Mouse (Mus musculus): ENCODE measurements around the gene Map3k1. TPM values are rescaled to one million over a fixed set of nuclear protein-coding genes. Genes with fewer than 3 reads are reported as not detected.
A peak's percentile ranks its signal among the peaks of the same experiment; 100 is the strongest.

Gene Map3k1
- polyA plus RNA-seq, 1 experiment from 2014 or later = 19.3 TPM

GRCm38 (mm10) chr13:111789420-111790065 is 19.2 kb downstream of the Map3k1 start:
- no peak overlapping the region for H3K9ac ChIP-seq (ENCODE audit: low read depth, low read length)

DNA sequence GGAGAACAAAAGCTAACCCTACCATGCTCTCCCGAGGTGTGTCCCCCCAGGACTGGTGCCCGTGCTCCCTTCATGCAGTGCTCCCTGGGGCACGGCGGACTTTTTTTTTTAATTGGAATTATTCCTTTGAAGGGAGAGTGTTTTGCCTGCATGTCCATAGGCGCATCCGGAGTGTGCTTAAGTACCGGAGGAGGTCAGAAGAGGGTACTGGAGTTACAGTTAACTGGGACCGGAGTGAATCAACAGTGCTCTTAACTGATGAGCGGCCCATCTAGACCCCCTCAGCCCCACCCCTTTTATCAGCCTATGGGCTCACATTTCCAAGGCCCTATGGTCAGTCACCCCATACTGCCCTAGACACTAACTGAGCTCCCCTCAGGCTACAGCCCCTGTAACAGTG is 19.9 kb downstream of the Map3k1 start:
- Histone ChIP-seq H3K4me2 (peak overlapping the region; percentile 60), H3K9me3 (replicated peaks; ENCODE audit: control insufficient read depth, low read length) (no peaks in the 10 kb centered on the region), H3K27ac (ENCODE audit: low read depth, low read length) (peak overlapping the region; percentile 24; the same call in 1 of the 2 replicates), H3K4me3 (ENCODE audit: low read depth, low read length) (peak overlapping the region; percentile 8; the same call in 1 of the 2 replicates), H3K9ac (ENCODE audit: low read depth, low read length) (no peak overlapping the region), H3K27me3 (ENCODE audit: control insufficient read depth, insufficient read depth, low read length) (no peaks in the 10 kb centered on the region), H3K36me3 (ENCODE audit: control insufficient read depth, insufficient read depth, low read length) (no peaks in the 10 kb centered on the region), H3K4me1 (ENCODE audit: control insufficient read depth, insufficient read depth, low read length) (peaks cover 49% of the 10 kb centered on the region)
- WGBS (ENCODE audit: insufficient replicate concordance) = 54% methylated on average over 9 of the region's 9 CpGs
- ATAC-seq (replicated peaks; ENCODE audit: insufficient number of reproducible peaks, low FRiP score, low TSS enrichment) = peak; percentile 27; the same call in 1 of the 2 replicates

More at GRCm38 (mm10) chr13:111789420-111790065, 19.2 kb downstream of the Map3k1 start:
- Histone ChIP-seq H3K4me3 (ENCODE audit: low read depth, low read length) (no peak overlapping the region), H3K9me3 (replicated peaks; ENCODE audit: control insufficient read depth, low read length) (no peaks in the 10 kb centered on the region), H3K36me3 (ENCODE audit: control insufficient read depth, insufficient read depth, low read length) (no peaks in the 10 kb centered on the region), H3K27me3 (ENCODE audit: control insufficient read depth, insufficient read depth, low read length) (no peaks in the 10 kb centered on the region), H3K27ac (ENCODE audit: low read depth, low read length) (no peak overlapping the region), H3K4me1 (ENCODE audit: control insufficient read depth, insufficient read depth, low read length) (peaks cover 49% of the 10 kb centered on the region), H3K4me2 (0 out of 2 replicates have a peak overlapping the region, but pooled peaks have one; percentile 0)
- WGBS (ENCODE audit: insufficient replicate concordance) = 41% methylated on average over 9 of the region's 9 CpGs
- peak; percentile 4; the same call in 1 of the 2 replicates for ATAC-seq (replicated peaks; ENCODE audit: insufficient number of reproducible peaks, low FRiP score, low TSS enrichment)

DNA sequence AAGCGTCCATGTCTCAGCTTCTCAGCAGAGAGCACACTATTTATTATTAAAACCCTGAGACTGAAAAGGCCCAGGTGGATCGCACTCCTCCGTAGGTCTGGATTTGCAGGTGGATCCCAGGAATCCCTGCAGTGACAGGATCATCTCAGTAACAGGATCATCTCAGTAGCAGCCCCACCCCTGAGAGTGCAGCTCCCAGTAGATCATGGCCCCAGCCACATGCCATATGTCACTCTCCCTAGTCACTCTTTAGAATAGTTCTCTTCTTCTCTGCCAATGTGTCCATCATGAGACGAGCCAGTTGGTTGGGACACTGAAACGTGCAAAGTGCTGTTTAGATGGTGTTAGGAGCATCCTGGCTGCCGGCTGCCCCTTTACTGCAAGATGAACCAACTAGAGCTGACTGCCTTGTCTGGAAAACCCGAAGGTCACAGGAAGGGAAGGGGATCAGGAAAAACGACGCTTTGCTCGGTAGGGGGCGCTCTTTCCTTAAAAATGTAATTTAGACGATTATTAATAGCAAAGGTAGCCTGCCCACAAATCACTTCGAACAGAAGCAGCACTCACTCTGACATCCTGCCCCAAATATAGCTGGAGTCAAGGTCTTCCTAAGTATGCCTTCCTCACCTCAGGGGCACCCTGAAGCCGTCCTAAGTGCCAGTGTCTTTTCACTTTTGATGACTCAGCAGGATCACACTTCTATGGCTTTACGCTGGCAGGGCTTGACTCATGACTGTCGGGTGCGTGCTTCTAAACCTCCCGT is 20.8 kb downstream of the Map3k1 start:
- no peak overlapping the region for H3K27ac ChIP-seq (ENCODE audit: low read depth, low read length)
- H3K9ac ChIP-seq (ENCODE audit: low read depth, low read length) = no peak overlapping the region
- 29% methylated on average over 18 of the region's 18 CpGs for WGBS (ENCODE audit: insufficient replicate concordance)
- peaks cover 49% of the 10 kb centered on the region for H3K4me1 ChIP-seq (ENCODE audit: control insufficient read depth, insufficient read depth, low read length)
- no peaks in the 10 kb centered on the region for H3K27me3 ChIP-seq (ENCODE audit: control insufficient read depth, insufficient read depth, low read length)
- peak overlapping the region; percentile 60 for H3K4me2 ChIP-seq
- H3K4me3 ChIP-seq (ENCODE audit: low read depth, low read length) = peak overlapping the region; percentile 8
- ATAC-seq (replicated peaks; ENCODE audit: insufficient number of reproducible peaks, low FRiP score, low TSS enrichment) = no peak
- no peaks in the 10 kb centered on the region for H3K9me3 ChIP-seq (replicated peaks; ENCODE audit: control insufficient read depth, low read length)
- no peaks in the 10 kb centered on the region for H3K36me3 ChIP-seq (ENCODE audit: control insufficient read depth, insufficient read depth, low read length)

- Histone ChIP-seq H3K4me1 (ENCODE audit: control insufficient read depth, insufficient read depth, low read length) (peaks cover 38% of the 10 kb centered on the region), H3K27ac (ENCODE audit: low read depth, low read length) (no peak overlapping the region), H3K36me3 (ENCODE audit: control insufficient read depth, insufficient read depth, low read length) (no peaks in the 10 kb centered on the region), H3K4me2 (no peak overlapping the region), H3K27me3 (ENCODE audit: control insufficient read depth, insufficient read depth, low read length) (no peaks in the 10 kb centered on the region), H3K4me3 (ENCODE audit: low read depth, low read length) (no peak overlapping the region), H3K9ac (ENCODE audit: low read depth, low read length) (no peak overlapping the region), H3K9me3 (replicated peaks; ENCODE audit: control insufficient read depth, low read length) (no peaks in the 10 kb centered on the region)
- ATAC-seq (replicated peaks; ENCODE audit: insufficient number of reproducible peaks, low FRiP score, low TSS enrichment) = no peak
- WGBS (ENCODE audit: insufficient replicate concordance) = 89% methylated on average over 7 of the region's 7 CpGs
These were observed 22.2 kb downstream of the Map3k1 start for GRCm38 (mm10) chr13:111786584-111786983.

DNA sequence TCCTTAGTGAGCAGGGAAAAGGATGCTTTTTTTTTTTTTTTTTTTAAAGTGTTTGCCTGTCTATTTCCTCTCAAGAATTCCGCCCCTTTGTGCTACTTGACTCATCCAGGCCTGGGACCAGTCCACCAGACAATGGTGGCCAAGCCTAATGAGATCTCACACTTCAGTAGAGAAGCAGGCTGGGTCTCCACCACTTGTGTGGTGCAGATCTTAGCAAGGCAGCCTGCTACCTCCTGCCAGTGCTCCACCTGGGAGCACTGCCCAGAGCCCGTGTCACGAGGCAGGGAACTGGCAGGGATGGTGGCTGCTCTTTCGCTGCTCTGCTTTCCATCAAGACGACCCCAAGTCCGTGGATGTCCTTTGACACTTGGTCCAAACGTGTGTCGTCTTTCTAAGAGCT is 25.3 kb downstream of the Map3k1 start:
- no peak for ATAC-seq (replicated peaks; ENCODE audit: insufficient number of reproducible peaks, low FRiP score, low TSS enrichment)
- H3K9me3 ChIP-seq (replicated peaks; ENCODE audit: control insufficient read depth, low read length) = no peaks in the 10 kb centered on the region
- no peak overlapping the region for H3K4me3 ChIP-seq (ENCODE audit: low read depth, low read length)
- no peaks in the 10 kb centered on the region for H3K36me3 ChIP-seq (ENCODE audit: control insufficient read depth, insufficient read depth, low read length)
- WGBS (ENCODE audit: insufficient replicate concordance) = 51% methylated on average over 8 of the region's 8 CpGs
- H3K4me1 ChIP-seq (ENCODE audit: control insufficient read depth, insufficient read depth, low read length) = peaks cover 18% of the 10 kb centered on the region
- H3K27ac ChIP-seq (ENCODE audit: low read depth, low read length) = no peak overlapping the region
- H3K27me3 ChIP-seq (ENCODE audit: control insufficient read depth, insufficient read depth, low read length) = no peaks in the 10 kb centered on the region
- H3K9ac ChIP-seq (ENCODE audit: low read depth, low read length) = no peak overlapping the region
- no peak overlapping the region for H3K4me2 ChIP-seq

DNA sequence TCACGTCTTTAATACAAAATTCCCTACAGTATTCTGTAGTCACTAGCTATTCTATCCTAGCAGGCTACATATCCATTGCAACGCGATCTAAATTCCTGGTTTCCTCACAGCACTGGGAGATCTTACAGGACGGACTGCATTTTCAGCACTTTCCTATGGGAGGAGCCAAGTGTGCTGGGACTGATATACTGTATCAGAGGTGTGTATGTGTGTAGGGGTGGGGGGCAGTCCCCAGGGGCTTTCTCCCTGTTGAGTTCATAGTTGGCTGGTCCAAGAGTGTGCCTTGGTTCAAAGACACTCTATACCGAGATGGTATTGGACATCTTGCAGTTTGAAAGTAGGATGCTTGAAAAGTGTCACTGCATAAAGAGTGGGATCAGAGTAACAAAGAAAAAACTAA is 29.3 kb downstream of the Map3k1 start:
- no peak overlapping the region for H3K4me3 ChIP-seq (ENCODE audit: low read depth, low read length)
- H3K27me3 ChIP-seq (ENCODE audit: control insufficient read depth, insufficient read depth, low read length) = no peaks in the 10 kb centered on the region
- peaks cover 19% of the 10 kb centered on the region for H3K4me1 ChIP-seq (ENCODE audit: control insufficient read depth, insufficient read depth, low read length)
- H3K9me3 ChIP-seq (replicated peaks; ENCODE audit: control insufficient read depth, low read length) = no peaks in the 10 kb centered on the region
- H3K27ac ChIP-seq (ENCODE audit: low read depth, low read length) = no peak overlapping the region
- no peak overlapping the region for H3K9ac ChIP-seq (ENCODE audit: low read depth, low read length)
- 62% methylated on average over 5 of the region's 5 CpGs for WGBS (ENCODE audit: insufficient replicate concordance)
- 0 out of 2 replicates have a peak, but pooled peaks cover 3% of the 10 kb centered on the region for H3K36me3 ChIP-seq (ENCODE audit: control insufficient read depth, insufficient read depth, low read length)
- ATAC-seq (replicated peaks; ENCODE audit: insufficient number of reproducible peaks, low FRiP score, low TSS enrichment) = no peak
- no peak overlapping the region for H3K4me2 ChIP-seq

DNA sequence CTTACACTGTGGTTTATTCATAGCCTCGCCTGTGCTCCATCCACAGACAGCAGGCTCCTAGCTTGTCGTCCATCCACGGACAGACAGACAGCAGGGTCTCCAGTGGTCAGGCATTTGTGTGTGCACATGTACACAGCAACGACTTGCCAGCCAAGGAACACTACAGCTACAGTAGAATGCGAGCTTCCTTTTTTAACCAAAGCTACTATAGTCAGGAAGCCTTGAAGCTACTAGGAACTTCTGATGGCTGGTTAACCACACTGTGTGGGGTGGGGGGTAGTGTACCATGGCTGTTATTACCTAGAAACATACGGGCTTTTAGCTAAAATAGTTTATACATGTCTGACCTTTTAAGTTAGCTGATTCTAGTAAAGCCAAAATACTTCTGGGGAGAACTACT is 30.2 kb downstream of the Map3k1 start:
- H3K27me3 ChIP-seq (ENCODE audit: control insufficient read depth, insufficient read depth, low read length) = no peaks in the 10 kb centered on the region
- no peak for ATAC-seq (replicated peaks; ENCODE audit: insufficient number of reproducible peaks, low FRiP score, low TSS enrichment)
- no peaks in the 10 kb centered on the region for H3K9me3 ChIP-seq (replicated peaks; ENCODE audit: control insufficient read depth, low read length)
- 49% methylated on average over 6 of the region's 6 CpGs for WGBS (ENCODE audit: insufficient replicate concordance)
- no peak overlapping the region for H3K4me3 ChIP-seq (ENCODE audit: low read depth, low read length)
- H3K4me2 ChIP-seq = no peak overlapping the region
- H3K27ac ChIP-seq (ENCODE audit: low read depth, low read length) = no peak overlapping the region
- no peak overlapping the region for H3K9ac ChIP-seq (ENCODE audit: low read depth, low read length)
- H3K36me3 ChIP-seq (ENCODE audit: control insufficient read depth, insufficient read depth, low read length) = peaks cover 6% of the 10 kb centered on the region; the same call in 1 of the 2 replicates
- H3K4me1 ChIP-seq (ENCODE audit: control insufficient read depth, insufficient read depth, low read length) = peaks cover 19% of the 10 kb centered on the region

DNA sequence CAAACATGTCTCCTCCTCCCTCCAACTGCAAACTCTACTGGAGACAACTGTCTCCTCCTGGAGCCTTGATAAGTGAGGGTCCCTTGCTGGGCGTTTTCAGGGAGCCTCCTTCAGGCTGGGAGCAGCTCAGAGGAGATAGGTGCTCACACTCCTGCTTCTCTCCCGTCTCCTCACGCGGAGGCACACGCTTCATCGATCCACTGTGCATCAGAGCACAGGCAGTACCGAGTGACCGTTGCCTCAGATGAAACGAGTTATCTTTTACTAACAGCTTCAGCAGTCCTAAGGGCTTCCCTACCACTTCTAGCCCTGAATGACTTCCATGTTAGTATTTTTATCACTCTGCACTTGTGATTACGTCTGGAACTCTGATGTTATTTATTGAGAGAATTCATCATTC is 30.9 kb downstream of the Map3k1 start:
- Histone ChIP-seq H3K9ac (ENCODE audit: low read depth, low read length) (0 out of 2 replicates have a peak overlapping the region, but pooled peaks have one; percentile 39), H3K27ac (ENCODE audit: low read depth, low read length) (no peak overlapping the region), H3K36me3 (ENCODE audit: control insufficient read depth, insufficient read depth, low read length) (peaks cover 6% of the 10 kb centered on the region; the same call in 1 of the 2 replicates), H3K27me3 (ENCODE audit: control insufficient read depth, insufficient read depth, low read length) (no peaks in the 10 kb centered on the region), H3K4me3 (ENCODE audit: low read depth, low read length) (no peak overlapping the region), H3K9me3 (replicated peaks; ENCODE audit: control insufficient read depth, low read length) (no peaks in the 10 kb centered on the region), H3K4me1 (ENCODE audit: control insufficient read depth, insufficient read depth, low read length) (peaks cover 19% of the 10 kb centered on the region), H3K4me2 (peak overlapping the region; percentile 19; the same call in 1 of the 2 replicates)
- ATAC-seq (replicated peaks; ENCODE audit: insufficient number of reproducible peaks, low FRiP score, low TSS enrichment) = no peak
- 54% methylated on average over 10 of the region's 10 CpGs for WGBS (ENCODE audit: insufficient replicate concordance)
